Mouse (Mus musculus) erythroblast, embryonic 14.5 days (primary cell): ENCODE measurements around the gene Mettl25. TPM values are rescaled to one million over a fixed set of nuclear protein-coding genes. Genes with fewer than 3 reads are reported as not detected.
A peak's percentile ranks its signal among the peaks of the same experiment; 100 is the strongest.

ENCODE experiments used
- H3K27me3 ChIP-seq: 2 replicates; pipeline ENCODE4 v1.6.1; 2012; ENCODE audit warnings: inconsistent platforms; ENCODE audit not compliant: control insufficient read depth
- H3K36me3 ChIP-seq: 2 replicates; pipeline ENCODE4 v1.6.1; 2012; ENCODE audit warnings: mild to moderate bottlenecking, inconsistent platforms; ENCODE audit not compliant: control insufficient read depth
- H3K4me1 ChIP-seq: 2 replicates; pipeline ENCODE4 v1.6.1; 2012; ENCODE audit warnings: inconsistent platforms; ENCODE audit not compliant: control insufficient read depth
- H3K4me3 ChIP-seq: replicated peaks from 2 replicates; pipeline ENCODE3; 2012; ENCODE audit warnings: moderate library complexity, mild to moderate bottlenecking, inconsistent platforms
- H3K9me3 ChIP-seq: 2 replicates; pipeline ENCODE4 v1.6.1; 2012; ENCODE audit warnings: low read length, inconsistent platforms, mixed read lengths; ENCODE audit not compliant: control insufficient read depth
- GATA1 ChIP-seq: IDR thresholded peaks from 2 replicates; pipeline ENCODE4 v1.6.1; 2012; ENCODE audit warnings: low read length, inconsistent platforms, mixed read lengths
- TAL1 ChIP-seq: IDR thresholded peaks from 3 replicates; pipeline ENCODE4 v1.6.1; 2012; ENCODE audit warnings: low read length, inconsistent platforms, mixed read lengths
- polyA plus RNA-seq: library from polyadenylated mRNA; stranded (reverse); fragments of >175 nt; gene quantifications from 2 replicates; pipeline ENCODE4 v1.2.3, GENCODE M21; 2012

Mettl25 gene
- 0.12 and 0.14 TPM in 2 replicates for polyA plus RNA-seq

DNA sequence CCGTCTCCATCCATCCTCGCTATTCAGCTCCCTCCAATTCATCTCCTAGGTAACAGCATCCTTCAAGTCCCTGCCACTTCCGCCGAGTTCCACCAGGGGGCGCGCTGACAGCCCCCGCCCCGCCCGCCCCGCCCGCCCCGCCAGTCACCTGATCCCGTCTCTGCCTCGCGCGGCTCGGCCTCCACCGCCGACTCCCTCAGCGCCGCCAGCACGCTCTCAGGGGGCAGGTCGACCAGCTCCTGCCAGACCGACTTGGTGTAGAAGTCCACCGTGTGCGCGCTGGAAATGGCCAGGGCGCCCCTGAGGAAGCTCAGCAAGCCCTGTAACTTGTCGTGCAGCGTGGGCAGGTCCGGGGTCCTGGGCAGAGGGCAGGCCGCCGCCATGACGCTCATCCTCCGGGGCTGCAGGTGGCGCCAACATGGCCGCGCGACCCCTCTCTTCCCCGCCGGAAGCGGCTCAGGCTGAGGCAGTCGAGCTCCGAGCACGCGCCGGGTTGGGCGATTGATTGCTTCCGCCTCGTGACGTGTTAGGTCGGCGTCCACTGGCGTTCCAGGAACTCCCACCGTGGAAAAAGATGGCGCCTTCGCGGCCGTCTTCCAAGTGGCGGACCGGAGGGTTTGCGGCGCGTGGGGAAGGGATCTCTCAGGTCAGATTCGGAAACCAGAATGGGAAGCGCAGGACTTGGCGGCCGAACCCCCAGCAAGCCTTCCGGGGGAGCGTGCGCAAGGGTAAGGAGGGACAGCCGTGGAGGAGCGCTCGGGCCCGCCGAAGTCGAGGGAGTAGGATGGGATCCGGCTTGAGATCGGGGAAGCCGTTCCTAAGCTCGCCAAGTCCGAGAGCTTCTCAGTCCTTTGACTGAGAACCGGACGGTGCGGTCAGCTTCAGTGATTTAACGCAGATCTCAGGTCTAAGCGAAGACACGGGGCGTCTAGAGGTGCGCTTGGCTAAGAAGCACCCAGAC lies at the start of gene Mettl25, which contains the start of gene Ccdc59:
Gene Mettl25 (minus strand): TSS at position 453 of the 961 bp plus-strand sequence.
Gene Ccdc59 (plus strand): TSS at position 140 of the 961 bp plus-strand sequence.
- Histone ChIP-seq H3K4me1 (peaks cover 23% of the 10 kb centered on the region), H3K4me3 (peak within 1 kb of the TSS; percentile 78), H3K27me3 (no peaks in the 10 kb centered on the region), H3K36me3 (peaks cover 45% of the 10 kb centered on the region), H3K9me3 (no peaks in the 10 kb centered on the region)
- TF ChIP-seq TAL1, result no peak
- no peak for TF ChIP-seq GATA1

GRCm38 (mm10) chr10:105867312-105867711 lies 26.1 kb upstream of the Mettl25 start:
- no peak overlapping the region for H3K4me3 ChIP-seq
- H3K36me3 ChIP-seq, result no peaks in the 10 kb centered on the region
- no peaks in the 10 kb centered on the region for H3K4me1 ChIP-seq
- H3K27me3 ChIP-seq, result no peaks in the 10 kb centered on the region
- TF ChIP-seq TAL1 (no peak), GATA1 (no peak)
- H3K9me3 ChIP-seq, result no peaks in the 10 kb centered on the region

DNA sequence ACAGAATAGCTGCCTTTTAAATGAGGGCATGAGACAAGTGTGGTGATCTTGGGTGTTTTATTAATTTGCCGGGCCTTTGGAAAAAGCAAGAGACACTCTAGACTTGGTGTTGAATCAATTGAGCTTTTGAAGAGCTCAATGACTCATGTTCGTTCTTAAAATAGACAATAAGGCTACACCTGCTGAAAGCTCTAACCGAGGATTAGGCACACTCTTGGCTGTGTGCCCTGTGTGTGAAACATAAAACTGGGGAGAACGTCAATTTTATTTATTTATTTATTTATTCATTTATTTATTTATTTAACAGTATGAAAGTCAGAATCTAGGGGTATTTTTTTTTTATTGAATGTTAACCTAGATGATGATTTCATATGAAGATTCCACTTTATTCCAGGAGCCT lies 10.0 kb upstream of the Mettl25 start:
- no peaks in the 10 kb centered on the region for H3K27me3 ChIP-seq
- no peak for TF ChIP-seq TAL1
- no peak for TF ChIP-seq GATA1
- peaks cover 46% of the 10 kb centered on the region for H3K36me3 ChIP-seq
- H3K4me1 ChIP-seq, result no peaks in the 10 kb centered on the region
- H3K9me3 ChIP-seq, result no peaks in the 10 kb centered on the region
- H3K4me3 ChIP-seq, result no peak overlapping the region

GRCm38 (mm10) chr10:105850286-105850685 lies 9.1 kb upstream of the Mettl25 start:
- H3K4me1 ChIP-seq, result no peaks in the 10 kb centered on the region
- H3K9me3 ChIP-seq, result no peaks in the 10 kb centered on the region
- no peaks in the 10 kb centered on the region for H3K27me3 ChIP-seq
- TF ChIP-seq TAL1 (no peak), GATA1 (no peak)
- H3K4me3 ChIP-seq, result no peak overlapping the region
- H3K36me3 ChIP-seq, result peaks cover 55% of the 10 kb centered on the region

DNA sequence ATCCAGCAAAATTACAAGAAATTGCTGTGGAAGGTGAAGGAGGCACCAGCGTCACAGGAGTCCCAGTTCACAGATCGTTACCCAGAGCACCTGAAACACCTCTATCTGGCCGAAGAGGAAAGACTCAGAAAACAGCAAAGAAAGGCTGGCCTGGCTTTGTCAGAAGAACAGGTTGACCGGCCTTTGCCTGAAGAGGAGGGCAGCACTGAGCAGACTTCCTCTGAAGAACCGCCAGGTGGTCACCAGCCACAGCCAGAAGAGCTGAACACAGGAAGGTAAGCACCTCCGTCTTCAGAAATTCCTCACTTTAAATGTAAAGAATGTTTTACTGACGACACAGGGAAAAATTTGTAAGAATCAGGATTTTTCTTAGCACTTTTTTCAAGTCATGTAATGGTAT lies 1.4 kb upstream of the Mettl25 start:
- H3K4me3 ChIP-seq, result peak overlapping the region; percentile 78
- no peaks in the 10 kb centered on the region for H3K27me3 ChIP-seq
- no peak for TF ChIP-seq TAL1
- TF ChIP-seq GATA1, result no peak
- peaks cover 23% of the 10 kb centered on the region for H3K4me1 ChIP-seq
- no peaks in the 10 kb centered on the region for H3K9me3 ChIP-seq
- peaks cover 57% of the 10 kb centered on the region for H3K36me3 ChIP-seq

DNA sequence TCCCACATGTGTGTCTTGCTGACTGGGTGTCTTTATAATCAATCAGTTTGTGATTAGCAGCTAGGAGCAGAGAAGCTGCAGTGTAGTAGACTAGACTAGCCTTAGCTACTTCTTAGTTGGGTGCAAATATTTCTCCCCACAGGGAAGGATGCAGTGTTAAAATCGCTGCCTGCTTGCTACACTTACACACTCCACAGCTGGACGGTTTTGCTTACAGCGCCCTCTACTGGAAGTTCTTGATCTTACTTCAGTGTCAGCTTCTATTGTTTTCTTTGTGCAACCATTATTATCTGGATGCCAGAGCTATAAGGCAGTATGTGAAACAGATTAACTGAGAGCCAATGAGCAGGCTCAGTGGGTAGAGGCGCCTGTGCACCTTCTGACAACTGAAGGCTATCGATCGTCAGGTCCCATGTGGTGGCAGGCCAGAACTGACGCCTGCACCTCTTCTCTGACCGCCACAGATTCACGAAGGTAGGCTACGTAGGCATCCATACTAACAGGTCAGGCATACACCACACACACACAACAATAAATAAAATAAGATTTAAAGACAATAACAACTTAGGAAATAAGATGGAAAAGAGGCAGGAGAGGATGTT lies 6.5 kb downstream of the Mettl25 start:
- no peaks in the 10 kb centered on the region for H3K4me1 ChIP-seq
- H3K27me3 ChIP-seq, result no peaks in the 10 kb centered on the region
- H3K4me3 ChIP-seq, result no peak overlapping the region
- peaks cover 12% of the 10 kb centered on the region for H3K36me3 ChIP-seq
- TF ChIP-seq GATA1 (no peak), TAL1 (no peak)
- H3K9me3 ChIP-seq, result no peaks in the 10 kb centered on the region

GRCm38 (mm10) chr10:105806259-105807010 lies 34.7 kb downstream of the Mettl25 start:
- no peaks in the 10 kb centered on the region for H3K27me3 ChIP-seq
- peaks cover 3% of the 10 kb centered on the region for H3K4me1 ChIP-seq

GRCm38 (mm10) chr10:105803461-105803860 lies 37.7 kb downstream of the Mettl25 start:
- peaks cover 3% of the 10 kb centered on the region for H3K4me1 ChIP-seq
- no peak for TF ChIP-seq GATA1
- no peak for TF ChIP-seq TAL1
- H3K4me3 ChIP-seq, result no peak overlapping the region
- no peaks in the 10 kb centered on the region for H3K27me3 ChIP-seq
- no peaks in the 10 kb centered on the region for H3K36me3 ChIP-seq
- no peaks in the 10 kb centered on the region for H3K9me3 ChIP-seq

More at GRCm38 (mm10) chr10:105806259-105807010, 34.7 kb downstream of the Mettl25 start:
- no peaks in the 10 kb centered on the region for H3K36me3 ChIP-seq
- TF ChIP-seq GATA1 (no peak), TAL1 (no peak)
- no peak overlapping the region for H3K4me3 ChIP-seq
- no peaks in the 10 kb centered on the region for H3K9me3 ChIP-seq
